Mouse (Mus musculus) cerebellum, postnatal 14 days (tissue): ENCODE measurements at regions not wholly inside any gene's neighbourhood (a gene's known extent, or its start where the extent isn't known, plus 50 kb on each side); places are given as distances from the start of the nearest gene placed in this dataset.
"Not testable (repeated sequence)": the region's sequence is repeated elsewhere in the genome, so short reads cannot be mapped to it uniquely, and the experiment has no call there.

ENCODE experiments used
- DNase-seq, 2 experiments: peaks; one replicate each; pipeline ENCODE4 v3.0.0; 2021; ENCODE audit warnings: mixed read lengths in 2 of 2

- DNase-seq, result no peak
These were observed 165.0 kb upstream of the Pkdcc start for GRCm38 (mm10) chr17:83049972-83050535.

GRCm38 (mm10) chr17:83050591-83051197, 164.4 kb upstream of the Pkdcc start:
- no peak for DNase-seq

GRCm38 (mm10) chr17:83052613-83053140, 162.4 kb upstream of the Pkdcc start:
- DNase-seq, result no peak

- DNase-seq, result no peak
These were observed 157.3 kb upstream of the Pkdcc start for GRCm38 (mm10) chr17:83057832-83058231.

GRCm38 (mm10) chr17:83061843-83062242, 153.2 kb upstream of the Pkdcc start:
- DNase-seq, result no peak

GRCm38 (mm10) chr17:83063848-83064247, 151.2 kb upstream of the Pkdcc start:
- DNase-seq, result no peak

GRCm38 (mm10) chr17:83064376-83064775, 150.7 kb upstream of the Pkdcc start:
- DNase-seq, result not testable (repeated sequence)

GRCm38 (mm10) chr17:83069246-83069645, 145.8 kb upstream of the Pkdcc start:
- no peak for DNase-seq

GRCm38 (mm10) chr17:83071746-83072145, 143.3 kb upstream of the Pkdcc start:
- DNase-seq, result peak in 1 of 2 experiments; percentile 13

GRCm38 (mm10) chr17:83072175-83072574, 142.9 kb upstream of the Pkdcc start:
- no peak for DNase-seq

GRCm38 (mm10) chr17:83074893-83075292, 140.2 kb upstream of the Pkdcc start:
- DNase-seq, result no peak

- no peak for DNase-seq
These were observed 137.1 kb upstream of the Pkdcc start for GRCm38 (mm10) chr17:83077737-83078600.

GRCm38 (mm10) chr17:83078601-83079360, 136.3 kb upstream of the Pkdcc start:
- no peak for DNase-seq

- no peak for DNase-seq
These were observed 135.8 kb upstream of the Pkdcc start for GRCm38 (mm10) chr17:83079361-83079685.

GRCm38 (mm10) chr17:83081729-83082128, 133.4 kb upstream of the Pkdcc start:
- DNase-seq, result no peak

- no peak for DNase-seq
These were observed 131.6 kb upstream of the Pkdcc start for GRCm38 (mm10) chr17:83083521-83083920.

- peak; percentile 27 to 38 for DNase-seq
These were observed 129.2 kb upstream of the Pkdcc start for GRCm38 (mm10) chr17:83085792-83086475.

- peak in 1 of 2 experiments; percentile 19 for DNase-seq
These were observed 128.4 kb upstream of the Pkdcc start for GRCm38 (mm10) chr17:83086703-83087102.

- DNase-seq, result no peak
These were observed 126.6 kb upstream of the Pkdcc start for GRCm38 (mm10) chr17:83088471-83088870.

GRCm38 (mm10) chr17:83089856-83090692, 125.0 kb upstream of the Pkdcc start:
- DNase-seq, result peak; percentile 11 to 25

- no peak for DNase-seq
These were observed 121.2 kb upstream of the Pkdcc start for GRCm38 (mm10) chr17:83093862-83094261.
